Mouse (Mus musculus): Measurements from ENCODE around the gene Rsph1.

DNA sequence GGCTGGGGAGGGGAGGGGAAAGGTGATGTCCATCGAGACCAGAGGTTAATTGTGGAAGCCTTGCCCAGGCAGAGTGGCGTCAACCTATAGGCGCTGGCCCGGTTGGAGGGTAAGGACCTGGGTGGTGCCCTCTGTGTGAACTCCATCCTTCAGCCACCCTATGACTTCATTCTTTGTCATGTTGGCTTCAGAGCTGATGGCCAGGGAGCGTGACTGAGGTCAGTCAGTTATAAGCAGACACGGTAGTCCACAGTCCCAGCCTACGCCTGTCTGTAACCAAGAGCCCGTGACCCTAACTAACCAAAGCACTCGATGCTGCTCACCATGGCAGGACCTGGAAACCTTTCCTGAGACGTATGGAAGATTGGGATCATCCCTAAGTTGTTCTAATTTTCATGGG is 35.5 kb upstream of the Rsph1 start:
- TF ChIP-seq CTCF (IDR thresholded peaks at IDR 0.05; ENCODE audit: extremely low read depth, insufficient read depth, low read length), result no peak
- no peak for TF ChIP-seq POLR2A (IDR thresholded peaks at IDR 0.05; ENCODE audit: extremely low read depth, insufficient read depth, low read length)

Measured in cortical plate, adult 2 months (tissue).